Mouse (Mus musculus): ENCODE data around the gene Cbr2. TPM values are rescaled to one million over a fixed set of nuclear protein-coding genes. Genes with fewer than 3 reads are reported as not detected.

The Cbr2 gene
- polyA plus RNA-seq, 1 experiment from 2014 or later = 0.82 TPM

DNA sequence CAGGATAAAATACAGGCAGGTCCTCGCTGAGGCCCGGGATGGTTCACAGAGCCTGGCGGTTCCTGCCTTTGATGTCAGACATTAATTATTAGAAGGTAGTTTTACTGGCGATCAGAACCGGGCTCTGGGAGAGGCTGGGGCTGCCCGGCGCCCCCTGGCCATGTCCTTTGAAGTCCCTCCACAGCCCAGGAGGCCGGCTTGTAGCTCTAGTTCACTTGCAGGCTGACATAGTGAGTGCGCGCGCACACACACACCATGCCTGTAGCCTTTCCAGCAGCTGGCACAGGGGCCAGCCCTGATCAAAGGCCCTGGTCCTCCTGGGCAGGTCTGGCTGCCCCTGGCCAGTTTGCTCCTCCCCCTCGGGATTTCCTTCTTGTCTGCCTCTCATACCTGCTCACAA lies 36.3 kb downstream of the Cbr2 start:
- Histone ChIP-seq H3K4me3 (ENCODE audit: low read depth, low read length) (no peak overlapping the region), H3K4me2 (replicated peaks; ENCODE audit: low read depth, low read length) (no peak overlapping the region), H3K9ac (ENCODE audit: low read depth, low read length) (no peak overlapping the region), H3K9me3 (ENCODE audit: control insufficient read depth, low read length) (no peaks in the 10 kb centered on the region), H3K27ac (ENCODE audit: low read depth, low read length) (peak overlapping the region; percentile 43; the same call in 1 of the 2 replicates), H3K4me1 (replicated peaks; ENCODE audit: control insufficient read depth, insufficient read depth, low read length) (peaks cover 5% of the 10 kb centered on the region; the same call in 1 of the 2 replicates), H3K27me3 (ENCODE audit: control insufficient read depth, insufficient read depth, low read length) (no peaks in the 10 kb centered on the region), H3K36me3 (ENCODE audit: control insufficient read depth, insufficient read depth, low read length) (peaks cover 5% of the 10 kb centered on the region; the same call in 1 of the 2 replicates)
- ATAC-seq (ENCODE audit: low FRiP score) (peak; percentile 51), DNase-seq (ENCODE audit: low spot score) (peak; percentile 27)
- 39% methylated on average over 12 of the region's 12 CpGs for WGBS

DNA sequence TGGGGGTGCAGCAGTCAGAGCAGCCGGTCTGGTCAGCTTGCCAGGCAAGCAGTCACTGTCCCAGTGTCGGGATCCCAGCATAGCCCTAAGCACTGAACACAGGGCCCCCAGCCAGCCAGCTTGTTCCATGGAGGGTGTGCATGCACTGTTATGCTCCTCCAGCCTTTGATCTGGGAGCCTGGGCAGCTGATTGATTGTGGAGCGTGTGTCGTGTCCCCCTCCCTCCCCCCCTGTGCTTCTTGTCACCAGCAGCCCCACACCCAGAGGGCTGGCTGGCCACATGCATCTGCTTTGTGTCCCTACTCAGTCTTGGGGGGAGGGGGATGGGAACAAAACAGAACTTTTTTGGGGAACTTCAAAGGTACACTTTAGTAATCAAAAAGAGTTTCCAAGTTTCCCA lies 36.7 kb downstream of the Cbr2 start:
- Histone ChIP-seq H3K9ac (ENCODE audit: low read depth, low read length) (0 out of 2 replicates have a peak overlapping the region, but pooled peaks have one; percentile 8), H3K4me2 (replicated peaks; ENCODE audit: low read depth, low read length) (no peak overlapping the region), H3K36me3 (ENCODE audit: control insufficient read depth, insufficient read depth, low read length) (peaks cover 9% of the 10 kb centered on the region; the same call in 1 of the 2 replicates), H3K4me1 (replicated peaks; ENCODE audit: control insufficient read depth, insufficient read depth, low read length) (peaks cover 5% of the 10 kb centered on the region; the same call in 1 of the 2 replicates), H3K9me3 (ENCODE audit: control insufficient read depth, low read length) (no peaks in the 10 kb centered on the region), H3K27me3 (ENCODE audit: control insufficient read depth, insufficient read depth, low read length) (no peaks in the 10 kb centered on the region), H3K27ac (ENCODE audit: low read depth, low read length) (no peak overlapping the region), H3K4me3 (ENCODE audit: low read depth, low read length) (no peak overlapping the region)
- peak; percentile 78 for ATAC-seq (ENCODE audit: low FRiP score)
- WGBS = 27% methylated on average over 4 of the region's 4 CpGs
- peak; percentile 46 for DNase-seq (ENCODE audit: low spot score)

DNA sequence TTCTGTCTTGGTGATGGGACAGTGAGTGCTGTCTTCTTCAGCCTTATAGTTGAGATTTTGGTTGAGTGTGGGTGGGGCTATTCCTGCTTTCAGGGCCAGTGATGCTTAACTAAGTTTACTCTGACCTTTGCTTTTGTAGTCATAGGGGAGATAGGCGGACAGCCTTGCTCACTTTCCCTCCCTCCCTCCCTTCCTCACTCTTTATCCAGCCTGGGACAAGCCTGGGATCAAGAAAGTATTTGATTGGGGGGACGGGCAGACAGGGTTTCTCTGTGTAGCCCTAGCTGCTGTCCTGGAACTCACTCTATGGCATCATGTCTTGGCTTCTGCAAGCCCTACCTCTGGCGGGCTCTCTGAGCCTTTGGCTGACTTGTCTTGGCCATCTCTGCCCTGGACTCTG lies 38.5 kb downstream of the Cbr2 start:
- Histone ChIP-seq H3K4me3 (ENCODE audit: low read depth, low read length) (no peak overlapping the region), H3K27ac (ENCODE audit: low read depth, low read length) (no peak overlapping the region), H3K27me3 (ENCODE audit: control insufficient read depth, insufficient read depth, low read length) (no peaks in the 10 kb centered on the region), H3K4me2 (replicated peaks; ENCODE audit: low read depth, low read length) (no peak overlapping the region), H3K9me3 (ENCODE audit: control insufficient read depth, low read length) (no peaks in the 10 kb centered on the region), H3K9ac (ENCODE audit: low read depth, low read length) (no peak overlapping the region), H3K4me1 (replicated peaks; ENCODE audit: control insufficient read depth, insufficient read depth, low read length) (peaks cover 5% of the 10 kb centered on the region; the same call in 1 of the 2 replicates), H3K36me3 (ENCODE audit: control insufficient read depth, insufficient read depth, low read length) (peaks cover 9% of the 10 kb centered on the region; the same call in 1 of the 2 replicates)
- WGBS = 44% methylated on average over 3 of the region's 3 CpGs
- no peak for ATAC-seq (ENCODE audit: low FRiP score)
- DNase-seq (ENCODE audit: low spot score) = no peak

DNA sequence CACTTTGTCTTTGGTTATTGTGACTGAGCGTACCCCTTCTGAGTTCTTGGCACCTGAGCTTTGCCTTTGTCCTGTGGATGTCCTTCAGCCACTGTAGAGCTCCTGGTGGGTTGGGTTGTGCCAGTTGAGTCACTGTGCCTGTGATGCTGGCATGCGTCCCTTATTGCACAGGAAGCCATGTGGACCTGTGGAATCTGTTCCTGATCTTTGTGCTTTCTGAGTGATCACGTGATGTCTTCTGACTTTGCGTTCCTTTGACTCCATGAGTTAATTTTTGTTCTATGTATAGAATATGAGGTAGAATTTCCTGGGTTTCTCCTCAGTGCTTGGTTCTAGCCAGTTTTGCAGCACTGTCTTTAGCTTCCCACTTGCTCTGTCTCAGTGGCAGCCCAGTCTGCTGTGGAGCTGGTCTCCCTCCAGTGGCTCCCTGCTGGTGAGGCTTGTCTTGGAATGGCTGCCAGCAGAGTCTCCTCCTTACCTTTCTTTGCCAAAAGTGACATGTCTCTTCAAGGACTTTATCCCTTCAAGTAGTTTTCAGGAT lies 39.4 kb downstream of the Cbr2 start:
- Histone ChIP-seq H3K27ac (ENCODE audit: low read depth, low read length) (no peak overlapping the region), H3K4me3 (ENCODE audit: low read depth, low read length) (no peak overlapping the region), H3K4me2 (replicated peaks; ENCODE audit: low read depth, low read length) (no peak overlapping the region), H3K9me3 (ENCODE audit: control insufficient read depth, low read length) (no peaks in the 10 kb centered on the region), H3K9ac (ENCODE audit: low read depth, low read length) (no peak overlapping the region), H3K27me3 (ENCODE audit: control insufficient read depth, insufficient read depth, low read length) (no peaks in the 10 kb centered on the region), H3K4me1 (replicated peaks; ENCODE audit: control insufficient read depth, insufficient read depth, low read length) (peaks cover 5% of the 10 kb centered on the region; the same call in 1 of the 2 replicates), H3K36me3 (ENCODE audit: control insufficient read depth, insufficient read depth, low read length) (peaks cover 9% of the 10 kb centered on the region; the same call in 1 of the 2 replicates)
- ATAC-seq (ENCODE audit: low FRiP score) (no peak), DNase-seq (ENCODE audit: low spot score) (no peak)
- WGBS = 94% methylated on average over 4 of the region's 4 CpGs

DNA sequence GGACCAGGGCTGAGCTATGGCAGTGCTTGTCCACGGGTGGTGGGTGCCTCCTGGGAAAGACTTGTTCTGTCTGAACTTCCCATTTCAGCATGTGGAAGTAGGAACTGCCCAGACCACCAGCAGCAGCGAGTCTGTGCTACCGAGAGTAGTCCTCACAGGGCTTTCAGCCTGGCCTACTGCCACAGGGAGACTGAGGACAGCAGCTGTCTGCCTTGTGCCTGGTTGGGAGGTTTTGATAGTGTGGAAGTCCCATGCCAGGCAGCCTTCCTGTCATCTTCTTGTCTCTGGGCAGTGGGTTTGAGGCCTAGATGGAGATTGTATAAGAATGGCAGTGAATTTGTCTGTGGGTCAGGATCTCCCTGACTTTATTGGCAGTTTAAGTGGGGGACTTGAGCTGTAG lies 42.5 kb downstream of the Cbr2 start:
- Histone ChIP-seq H3K27me3 (ENCODE audit: control insufficient read depth, insufficient read depth, low read length) (no peaks in the 10 kb centered on the region), H3K36me3 (ENCODE audit: control insufficient read depth, insufficient read depth, low read length) (peaks cover 8% of the 10 kb centered on the region; the same call in 1 of the 2 replicates), H3K4me2 (replicated peaks; ENCODE audit: low read depth, low read length) (no peak overlapping the region), H3K9ac (ENCODE audit: low read depth, low read length) (no peak overlapping the region), H3K27ac (ENCODE audit: low read depth, low read length) (no peak overlapping the region), H3K4me3 (ENCODE audit: low read depth, low read length) (no peak overlapping the region), H3K4me1 (replicated peaks; ENCODE audit: control insufficient read depth, insufficient read depth, low read length) (no peaks in the 10 kb centered on the region), H3K9me3 (ENCODE audit: control insufficient read depth, low read length) (no peaks in the 10 kb centered on the region)
- 87% methylated on average over 3 of the region's 3 CpGs for WGBS
- ATAC-seq (ENCODE audit: low FRiP score) (no peak), DNase-seq (ENCODE audit: low spot score) (no peak)

DNA sequence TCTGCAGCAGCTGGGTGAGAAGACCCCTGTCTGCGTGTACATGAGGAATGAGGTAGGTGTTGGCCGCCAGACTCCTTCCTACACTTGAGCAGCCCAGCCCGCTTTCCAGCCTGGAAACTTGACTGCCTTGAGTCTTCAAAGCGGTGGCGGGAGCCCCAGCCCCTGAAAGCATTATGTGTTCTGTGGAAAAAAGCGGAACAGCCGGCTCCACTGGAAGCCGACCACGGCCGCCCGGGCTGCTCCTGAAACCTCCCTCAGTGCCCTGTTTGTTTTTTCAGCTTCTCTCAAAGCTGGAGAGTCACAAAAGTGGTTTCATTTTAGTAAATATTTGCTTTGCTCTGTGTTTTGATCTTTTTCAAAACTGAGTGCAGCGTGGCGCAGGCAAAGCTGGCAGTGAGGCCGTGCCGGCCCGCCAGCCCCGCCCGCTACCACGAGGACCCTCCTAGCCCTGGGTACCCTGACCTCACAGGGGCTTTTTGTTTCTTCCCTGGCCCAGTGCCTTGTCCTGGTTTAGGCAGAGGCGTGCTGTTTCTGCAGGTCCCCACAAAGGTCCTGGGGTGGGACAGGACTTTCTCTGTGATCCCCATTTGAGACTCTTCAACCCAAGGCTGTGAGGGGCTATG lies 45.2 kb downstream of the Cbr2 start:
- WGBS = 64% methylated on average over 20 of the region's 20 CpGs
- ATAC-seq (ENCODE audit: low FRiP score) (no peak), DNase-seq (ENCODE audit: low spot score) (no peak)
- H3K36me3 ChIP-seq (ENCODE audit: control insufficient read depth, insufficient read depth, low read length) = peaks cover 8% of the 10 kb centered on the region
- no peaks in the 10 kb centered on the region for H3K27me3 ChIP-seq (ENCODE audit: control insufficient read depth, insufficient read depth, low read length)
- H3K9me3 ChIP-seq (ENCODE audit: control insufficient read depth, low read length) = no peaks in the 10 kb centered on the region
- no peak overlapping the region for H3K4me3 ChIP-seq (ENCODE audit: low read depth, low read length)
- H3K4me2 ChIP-seq (replicated peaks; ENCODE audit: low read depth, low read length) = no peak overlapping the region
- H3K9ac ChIP-seq (ENCODE audit: low read depth, low read length) = no peak overlapping the region
- H3K27ac ChIP-seq (ENCODE audit: low read depth, low read length) = no peak overlapping the region
- H3K4me1 ChIP-seq (replicated peaks; ENCODE audit: control insufficient read depth, insufficient read depth, low read length) = no peaks in the 10 kb centered on the region

DNA sequence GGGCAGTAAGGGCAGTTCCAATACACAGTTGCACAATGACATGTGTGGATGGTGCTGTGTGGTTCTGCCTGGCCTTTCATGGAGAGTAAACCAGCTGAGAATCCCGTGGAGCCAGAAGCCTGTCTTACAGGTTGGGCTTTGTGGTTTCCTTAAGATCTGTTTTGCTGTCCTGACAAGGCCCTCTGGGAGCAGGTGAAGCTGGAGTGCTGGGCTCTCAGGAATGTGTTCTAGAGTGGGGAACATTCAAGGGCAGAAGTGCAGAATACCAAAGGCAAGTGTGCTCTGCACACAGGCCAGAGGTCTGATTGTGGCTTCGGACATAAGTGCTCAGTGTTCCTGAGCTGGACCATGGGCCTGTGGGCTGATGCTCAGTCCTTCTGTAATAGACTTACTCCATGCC lies 47.3 kb downstream of the Cbr2 start:
- H3K4me2 ChIP-seq (replicated peaks; ENCODE audit: low read depth, low read length) = no peak overlapping the region
- H3K4me3 ChIP-seq (ENCODE audit: low read depth, low read length) = no peak overlapping the region
- no peaks in the 10 kb centered on the region for H3K27me3 ChIP-seq (ENCODE audit: control insufficient read depth, insufficient read depth, low read length)
- 93% methylated on average over 2 of the region's 2 CpGs for WGBS
- H3K36me3 ChIP-seq (ENCODE audit: control insufficient read depth, insufficient read depth, low read length) = peaks cover 2% of the 10 kb centered on the region; the same call in 1 of the 2 replicates
- no peak overlapping the region for H3K27ac ChIP-seq (ENCODE audit: low read depth, low read length)
- no peak overlapping the region for H3K9ac ChIP-seq (ENCODE audit: low read depth, low read length)
- no peak for ATAC-seq (ENCODE audit: low FRiP score)
- no peaks in the 10 kb centered on the region for H3K4me1 ChIP-seq (replicated peaks; ENCODE audit: control insufficient read depth, insufficient read depth, low read length)
- no peak for DNase-seq (ENCODE audit: low spot score)
- no peaks in the 10 kb centered on the region for H3K9me3 ChIP-seq (ENCODE audit: control insufficient read depth, low read length)

DNA sequence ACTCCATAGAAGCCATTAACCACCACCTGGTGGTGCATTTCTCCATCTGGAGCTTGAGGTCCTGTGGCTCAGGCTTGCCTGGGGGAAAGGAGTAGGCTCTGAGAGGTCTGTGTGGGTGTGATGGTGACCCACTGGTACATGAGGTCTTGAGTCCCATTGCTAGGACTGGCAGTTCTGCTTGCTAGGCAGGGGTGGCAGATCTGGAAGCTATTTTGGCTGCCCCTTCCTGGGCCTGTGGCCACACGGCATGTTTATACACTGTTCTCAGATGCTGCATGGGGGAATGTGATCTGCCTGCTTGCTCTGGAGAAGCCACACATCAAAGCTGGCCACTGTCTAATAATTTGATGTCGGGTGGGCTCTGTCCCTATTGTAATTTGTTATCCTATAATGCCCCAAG lies 47.8 kb downstream of the Cbr2 start:
- Histone ChIP-seq H3K4me3 (ENCODE audit: low read depth, low read length) (no peak overlapping the region), H3K4me1 (replicated peaks; ENCODE audit: control insufficient read depth, insufficient read depth, low read length) (no peaks in the 10 kb centered on the region), H3K9ac (ENCODE audit: low read depth, low read length) (no peak overlapping the region), H3K4me2 (replicated peaks; ENCODE audit: low read depth, low read length) (no peak overlapping the region), H3K27me3 (ENCODE audit: control insufficient read depth, insufficient read depth, low read length) (no peaks in the 10 kb centered on the region), H3K36me3 (ENCODE audit: control insufficient read depth, insufficient read depth, low read length) (peaks cover 2% of the 10 kb centered on the region; the same call in 1 of the 2 replicates), H3K9me3 (ENCODE audit: control insufficient read depth, low read length) (no peaks in the 10 kb centered on the region), H3K27ac (ENCODE audit: low read depth, low read length) (no peak overlapping the region)
- WGBS = 89% methylated on average over 2 of the region's 2 CpGs
- ATAC-seq (ENCODE audit: low FRiP score) (no peak), DNase-seq (ENCODE audit: low spot score) (no peak)

DNA sequence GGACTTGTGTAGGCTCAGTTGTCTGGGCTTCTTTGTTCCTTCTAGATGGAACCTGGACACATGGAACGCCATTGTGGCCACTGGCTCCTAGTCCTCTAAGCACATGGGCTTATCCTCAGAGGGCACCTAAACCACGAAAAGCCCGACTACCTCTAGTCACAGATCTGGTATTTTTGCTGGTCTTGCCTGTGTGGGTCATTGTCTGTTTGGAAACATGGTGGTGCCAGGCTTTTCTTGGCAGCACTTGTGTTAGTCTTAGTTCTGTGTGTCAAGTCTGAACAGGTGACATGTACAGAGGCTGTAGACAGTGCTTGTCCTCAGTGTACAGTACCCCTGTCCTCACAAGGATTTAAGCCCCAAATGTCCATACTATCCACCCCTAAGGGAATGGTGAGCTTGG lies 48.4 kb downstream of the Cbr2 start:
- Histone ChIP-seq H3K36me3 (ENCODE audit: control insufficient read depth, insufficient read depth, low read length) (peaks cover 4% of the 10 kb centered on the region; the same call in 1 of the 2 replicates), H3K4me3 (ENCODE audit: low read depth, low read length) (no peak overlapping the region), H3K9me3 (ENCODE audit: control insufficient read depth, low read length) (no peaks in the 10 kb centered on the region), H3K4me2 (replicated peaks; ENCODE audit: low read depth, low read length) (no peak overlapping the region), H3K27ac (ENCODE audit: low read depth, low read length) (no peak overlapping the region), H3K4me1 (replicated peaks; ENCODE audit: control insufficient read depth, insufficient read depth, low read length) (no peaks in the 10 kb centered on the region), H3K9ac (ENCODE audit: low read depth, low read length) (no peak overlapping the region), H3K27me3 (ENCODE audit: control insufficient read depth, insufficient read depth, low read length) (no peaks in the 10 kb centered on the region)
- WGBS = 89% methylated on average over 3 of the region's 3 CpGs
- DNase-seq (ENCODE audit: low spot score) = no peak
- ATAC-seq (ENCODE audit: low FRiP score) = no peak
